Mouse (Mus musculus) embryo, embryonic 11 days (tissue): Measurements from ENCODE around the gene Maff.

Experiments used
- DNase-seq: peaks from one replicate; pipeline ENCODE4 v3.0.0-alpha.2; 2015

Gene Maff

GRCm38 (mm10) chr15:79346051-79346793 lies at the start of gene Maff:
TSS of gene Maff (plus strand) at chr15:79346621.
- DNase-seq = no peak

DNA sequence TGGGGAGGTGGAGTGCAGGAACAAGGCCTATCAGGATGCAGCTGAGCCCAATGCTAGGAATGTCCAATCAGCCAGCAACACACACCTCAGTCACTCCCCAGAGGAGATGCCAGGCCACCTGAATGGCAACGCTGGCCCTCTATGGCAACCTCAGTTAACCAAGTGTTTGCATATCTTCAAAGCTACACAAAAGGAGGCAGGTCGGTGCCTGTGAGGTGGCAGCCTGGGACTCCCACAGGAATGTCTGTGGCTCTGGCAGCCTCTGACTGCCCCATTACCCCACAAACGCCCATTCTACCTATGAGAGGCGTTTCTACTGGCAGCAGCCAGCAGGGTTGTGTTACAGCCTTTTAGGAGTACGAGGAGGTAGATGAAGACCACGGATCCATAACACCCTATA lies 47.9 kb upstream of the Maff start:
- DNase-seq = no peak

GRCm38 (mm10) chr15:79299563-79300155 lies 46.8 kb upstream of the Maff start:
- no peak for DNase-seq

GRCm38 (mm10) chr15:79303725-79304124 lies 42.7 kb upstream of the Maff start:
- no peak for DNase-seq

DNA sequence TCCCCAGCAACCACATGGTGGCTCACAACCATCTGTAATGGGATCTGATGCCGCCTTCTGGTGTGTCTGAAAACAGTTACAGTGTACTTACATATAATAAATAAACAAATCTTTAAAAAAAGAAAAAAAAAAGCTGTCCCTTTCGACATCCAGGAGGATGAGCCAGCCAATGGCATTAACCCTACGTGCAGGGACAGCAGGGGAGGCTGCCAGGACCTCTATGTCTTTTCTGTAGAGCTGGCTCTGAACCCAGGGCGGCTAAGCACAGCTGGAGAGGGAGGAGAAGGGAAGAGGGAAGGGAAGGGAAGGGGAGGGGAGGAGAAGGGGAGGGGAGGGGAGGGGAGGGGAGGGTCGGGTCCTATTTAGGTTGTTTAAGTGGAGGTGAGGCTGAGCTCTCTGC lies 41.6 kb upstream of the Maff start:
- no peak for DNase-seq

- DNase-seq = no peak
Measured at GRCm38 (mm10) chr15:79306043-79306637, 40.3 kb upstream of the Maff start.

GRCm38 (mm10) chr15:79307861-79308260 lies 38.6 kb upstream of the Maff start:
- no peak for DNase-seq

DNA sequence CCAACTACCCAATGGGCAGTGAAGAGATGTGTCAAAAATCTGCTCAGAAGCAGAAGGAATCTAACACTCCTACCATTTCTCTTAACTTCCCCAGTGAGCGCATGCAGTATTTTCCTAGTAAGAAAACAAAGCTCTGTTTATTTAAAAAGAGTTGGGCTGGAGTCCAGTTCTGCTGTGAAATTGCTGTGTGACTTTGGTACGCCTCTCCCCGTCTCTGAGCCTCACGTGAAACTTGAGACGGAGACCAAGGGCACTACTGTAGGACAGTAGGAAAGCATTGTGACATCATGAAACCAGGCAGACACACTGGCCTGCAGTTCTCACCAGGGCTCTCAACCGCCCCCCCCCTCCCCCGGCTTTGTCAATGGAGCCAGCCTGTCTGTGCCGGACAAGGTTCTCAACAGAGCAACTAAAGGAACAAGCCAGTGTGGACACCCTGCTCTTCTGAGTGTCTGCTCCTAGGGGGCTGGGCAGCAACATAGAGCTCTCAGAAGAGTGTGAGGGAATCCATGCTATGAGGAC lies 32.5 kb upstream of the Maff start:
- DNase-seq = no peak

DNA sequence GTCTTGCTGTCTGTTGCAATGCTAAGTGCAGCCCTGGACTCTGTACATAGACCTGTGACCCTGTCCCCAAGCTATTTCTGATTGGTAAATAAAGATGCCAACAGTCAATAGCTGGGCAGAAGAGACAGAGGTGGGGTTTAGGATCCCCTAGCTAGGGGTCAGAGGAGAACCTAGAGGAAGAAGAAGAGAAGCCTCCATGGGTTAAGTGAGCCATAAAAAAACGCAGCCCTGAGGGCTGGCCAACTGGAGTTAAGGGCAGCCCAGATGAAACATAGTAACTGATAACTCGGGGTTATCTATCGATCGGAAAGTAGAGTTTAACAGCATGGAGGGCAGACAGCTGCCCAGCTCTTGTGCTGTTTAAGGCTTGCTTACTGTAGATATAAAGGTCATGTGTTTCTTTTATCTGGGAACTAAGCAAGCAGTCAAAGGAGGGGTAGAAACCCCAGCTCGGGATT lies 24.7 kb upstream of the Maff start:
- DNase-seq = no peak

- DNase-seq = no peak
Measured at GRCm38 (mm10) chr15:79322281-79322990, 24.0 kb upstream of the Maff start.

DNA sequence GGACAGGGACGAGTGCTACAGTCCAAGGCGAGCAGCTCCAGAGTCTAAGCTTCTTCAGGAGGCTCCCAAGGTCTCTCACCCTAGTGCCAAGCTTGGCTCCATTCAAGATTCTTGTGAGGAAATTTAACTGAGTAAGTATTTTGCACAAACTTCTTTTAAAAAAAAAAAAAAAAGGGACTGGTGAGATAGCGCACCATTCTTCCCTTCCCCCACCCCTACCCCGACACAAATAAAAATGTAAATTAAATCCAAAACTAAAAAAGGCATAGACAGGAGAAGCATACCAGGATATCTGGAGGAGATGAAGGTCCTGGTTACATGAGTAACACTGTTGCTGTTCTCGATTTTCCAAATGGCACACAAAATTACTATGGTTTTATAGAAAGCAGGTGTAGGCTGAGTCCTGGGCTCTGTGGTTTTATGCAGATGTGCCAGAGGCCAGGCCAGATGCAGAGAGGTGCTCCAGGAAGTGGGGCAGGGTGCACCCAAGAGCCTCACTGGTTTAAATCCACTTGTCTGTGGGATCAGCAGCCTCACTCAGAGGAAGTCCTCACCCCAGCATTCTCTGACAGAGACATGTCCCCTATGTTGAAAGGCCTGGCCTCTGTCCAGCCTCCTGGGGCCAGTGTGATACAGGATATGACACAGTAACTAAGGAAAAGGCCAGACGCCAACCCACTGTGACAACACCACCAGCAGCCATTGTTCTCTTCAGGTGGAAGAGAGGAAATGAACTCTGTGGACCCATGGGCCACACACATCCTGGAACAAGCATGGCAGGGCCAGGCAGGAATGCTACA lies 23.2 kb upstream of the Maff start:
- no peak for DNase-seq

DNA sequence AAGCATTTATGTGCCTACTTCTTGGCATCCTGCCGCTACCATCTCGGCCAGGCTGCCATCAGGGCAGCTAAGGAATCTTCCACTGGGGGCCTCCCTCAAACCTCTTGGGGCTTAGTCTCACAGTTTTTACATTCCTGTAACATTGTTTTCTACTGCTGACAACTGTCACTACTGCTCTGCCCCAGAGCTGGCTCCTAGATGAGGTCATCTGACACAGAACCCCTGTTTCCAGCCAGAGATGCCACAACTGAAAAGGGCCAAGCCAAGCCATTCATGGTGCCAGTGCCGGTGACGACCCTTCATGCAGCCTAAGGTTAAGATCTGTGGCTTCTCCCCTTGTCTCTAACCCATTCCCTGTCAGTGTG lies 22.6 kb upstream of the Maff start:
- no peak for DNase-seq

DNA sequence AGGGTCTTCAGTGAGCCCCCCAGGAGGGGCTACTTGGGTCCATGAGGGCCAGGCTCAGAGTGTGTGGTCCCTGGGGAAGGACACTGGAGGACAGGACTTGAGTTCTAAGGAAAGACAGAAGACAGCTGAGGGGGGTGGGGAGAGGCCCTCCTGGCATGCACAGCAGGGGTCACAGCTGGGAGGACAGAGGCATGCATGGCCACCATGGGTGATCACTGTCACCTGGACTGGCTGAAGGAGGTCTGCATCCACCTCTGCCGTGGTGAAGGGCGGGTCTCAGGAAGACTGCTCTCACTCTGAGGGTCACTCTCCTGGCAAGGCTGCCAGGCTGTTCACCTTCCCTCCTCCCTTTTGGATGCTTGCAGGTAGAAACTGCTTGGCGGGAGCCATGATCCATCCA lies 22.0 kb upstream of the Maff start:
- DNase-seq = no peak

DNA sequence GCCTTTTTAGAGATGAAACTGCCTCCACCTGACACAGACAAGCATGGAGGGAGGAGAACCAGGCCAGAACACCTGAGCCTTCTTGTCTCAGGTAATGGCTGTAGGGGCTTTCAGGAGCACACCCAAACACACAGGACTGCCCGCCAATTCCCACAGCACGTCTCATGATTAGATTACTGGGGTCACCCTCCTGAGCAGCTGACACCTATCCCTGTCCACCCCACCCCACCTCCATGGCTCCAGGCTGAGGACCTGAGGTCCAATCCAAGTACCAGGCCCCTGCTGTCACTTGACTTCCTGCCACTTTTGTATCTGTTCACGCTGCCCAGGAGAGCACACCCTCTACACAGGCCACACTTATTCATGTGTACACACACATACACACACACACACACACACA lies 20.7 kb upstream of the Maff start:
- no peak for DNase-seq

DNA sequence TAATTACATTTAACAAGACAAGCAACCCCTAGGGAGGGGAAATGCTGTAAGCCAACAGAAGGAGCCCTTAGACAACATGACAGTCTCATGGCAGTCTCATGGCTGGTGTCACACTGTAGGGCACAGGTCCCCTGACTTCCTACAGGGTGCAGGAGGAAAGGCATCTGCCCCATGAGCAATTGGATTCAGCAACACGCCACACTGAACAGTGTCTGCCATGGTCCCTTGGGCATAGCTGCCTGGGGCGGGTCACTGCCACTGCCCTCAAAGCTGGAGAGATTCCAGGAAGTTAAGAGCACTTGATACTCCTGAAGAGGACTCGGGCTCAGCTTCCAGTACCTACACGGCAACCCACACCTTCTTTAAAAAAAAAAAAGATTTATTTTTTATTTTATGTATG lies 20.2 kb upstream of the Maff start:
- DNase-seq = no peak

DNA sequence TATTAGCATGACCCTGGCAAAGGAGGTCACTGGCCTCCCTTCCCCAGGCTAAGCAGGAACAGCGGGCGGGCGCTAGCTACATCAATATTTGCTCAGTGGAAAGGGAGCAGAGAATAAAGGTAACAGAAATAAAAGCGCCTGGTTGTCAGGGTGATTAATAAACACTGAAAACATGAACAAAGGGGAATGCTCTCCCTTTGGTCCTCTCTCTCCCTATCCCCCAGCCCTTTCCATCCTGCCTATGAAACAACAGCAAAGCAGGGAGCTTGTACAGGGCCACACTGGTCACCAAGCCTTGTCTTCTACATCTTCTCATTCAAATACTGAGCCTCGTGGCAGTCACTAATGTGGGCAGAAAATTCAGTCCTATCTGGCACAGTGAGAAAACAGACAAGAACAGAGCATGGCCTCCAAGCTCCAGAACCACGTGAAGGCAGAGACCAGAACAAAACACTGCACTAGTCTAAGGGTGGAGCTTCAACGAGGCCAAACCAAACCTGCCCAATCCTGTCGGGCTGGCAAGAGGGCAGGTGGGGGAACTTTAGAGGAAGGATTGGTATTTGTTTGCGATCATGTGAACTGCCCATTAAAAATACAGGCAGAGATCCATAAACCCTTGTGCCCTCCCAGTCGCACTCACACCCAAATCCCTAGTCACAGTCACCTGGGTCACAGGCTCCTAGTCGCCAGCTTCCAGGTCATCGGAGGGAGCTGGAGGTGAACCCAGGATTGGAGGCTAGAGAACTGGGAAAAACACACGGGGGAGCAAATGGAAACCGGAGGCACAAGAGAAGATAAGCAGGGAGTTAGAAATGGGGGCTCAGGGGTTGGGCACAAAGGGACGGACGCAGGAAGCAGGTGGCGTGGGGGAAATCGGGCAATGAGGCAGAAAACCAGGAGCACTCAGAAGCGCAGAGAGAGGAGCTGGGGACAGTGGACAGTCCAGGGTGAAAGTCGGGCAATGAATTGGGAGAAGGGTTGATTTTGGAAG lies 19.2 kb upstream of the Maff start:
- peak; percentile 67 for DNase-seq

DNA sequence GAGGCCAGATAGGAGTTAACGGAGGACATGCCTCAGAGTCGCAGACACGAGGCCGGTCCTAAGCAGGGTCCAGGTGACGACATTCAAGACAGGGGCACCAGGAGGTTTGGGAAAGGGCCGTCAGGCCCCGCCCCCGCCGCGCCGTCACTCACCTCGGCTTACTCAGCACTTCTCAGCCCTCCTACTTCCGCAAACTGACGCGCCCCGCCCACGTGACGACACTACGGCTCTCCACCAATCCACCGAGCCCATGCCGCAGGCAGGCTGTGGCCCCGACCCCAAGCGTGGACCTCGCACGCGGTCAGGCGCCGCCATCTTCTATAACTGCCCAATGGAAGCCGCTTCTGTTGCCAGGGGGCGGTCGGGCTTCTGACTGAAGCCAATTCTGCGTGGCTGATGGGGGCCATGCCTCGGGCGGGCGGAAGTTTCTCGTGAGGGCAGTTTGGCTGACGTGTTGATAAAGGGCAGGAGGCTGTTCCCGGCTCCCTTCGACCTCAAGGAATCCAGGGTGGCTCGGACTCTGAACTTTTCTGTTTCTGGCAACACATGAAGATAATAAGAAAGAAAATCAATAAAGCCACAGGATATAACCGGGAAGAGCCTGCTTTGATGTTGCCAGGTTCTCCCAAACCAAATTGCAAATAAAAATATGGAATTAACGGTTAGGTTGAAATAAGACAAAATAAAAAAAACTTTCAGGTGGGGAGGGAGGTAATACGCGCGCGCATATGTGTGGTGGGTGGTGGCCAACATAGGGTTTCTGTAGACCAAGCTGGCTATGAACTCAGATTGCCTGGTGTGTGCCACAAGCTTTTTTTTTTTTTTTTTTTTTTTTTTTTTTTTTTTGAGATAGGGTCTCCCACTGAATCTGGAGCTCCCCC lies 18.1 kb upstream of the Maff start, which contains the start of gene Pla2g6:
Gene Pla2g6 (minus strand): TSS at position 333 of the 881 bp plus-strand sequence.
- peak; percentile 100 for DNase-seq

DNA sequence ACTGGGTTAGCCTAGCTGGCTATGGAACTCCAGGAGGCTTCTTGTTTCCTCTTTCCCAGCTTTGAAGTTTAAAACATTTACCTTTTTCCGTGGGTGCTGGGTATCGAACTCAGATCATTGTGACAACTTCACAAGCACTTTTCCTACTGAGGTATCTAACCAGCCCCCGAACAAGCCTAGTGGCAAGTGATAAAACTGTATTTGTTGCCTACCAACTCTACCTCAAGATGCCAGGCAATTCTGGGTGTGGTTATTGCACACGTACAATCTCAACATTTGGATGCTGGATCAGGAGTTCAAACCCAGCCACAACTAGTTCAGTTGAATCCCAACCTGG lies 17.5 kb upstream of the Maff start:
- no peak for DNase-seq

DNA sequence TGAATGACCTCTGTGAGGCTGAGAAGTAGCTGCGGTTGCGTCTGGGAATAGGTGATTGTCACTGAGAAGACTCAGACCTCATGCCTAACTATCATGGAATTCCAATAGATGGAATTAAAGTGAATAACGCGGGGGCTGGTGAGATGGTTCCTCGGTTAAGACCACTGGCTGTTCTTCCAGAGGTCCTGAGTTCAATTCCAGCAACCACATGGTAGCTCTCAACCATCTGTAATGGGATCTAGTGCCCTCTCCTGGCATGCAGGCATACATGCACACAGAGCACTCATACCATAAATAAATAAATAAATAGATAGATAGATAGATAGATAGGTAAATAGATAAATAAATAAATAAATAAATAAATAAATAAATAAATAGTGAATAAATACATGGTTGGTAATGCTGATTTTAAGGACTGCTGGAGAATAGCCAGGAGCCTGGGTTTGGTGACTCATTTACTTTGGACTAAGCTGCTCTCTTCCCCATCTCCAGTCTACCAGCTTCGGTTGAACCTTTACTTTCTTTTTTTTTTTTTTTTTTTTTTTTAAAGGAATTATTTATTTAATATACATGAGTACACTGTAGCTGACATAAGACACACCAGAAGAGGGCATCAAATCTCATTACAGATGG lies 17.0 kb upstream of the Maff start:
- no peak for DNase-seq

GRCm38 (mm10) chr15:79329979-79330363 lies 16.4 kb upstream of the Maff start:
- no peak for DNase-seq
